9 mouse cellular contexts compared by ENCODE assay signal in the genomic region with DNA sequence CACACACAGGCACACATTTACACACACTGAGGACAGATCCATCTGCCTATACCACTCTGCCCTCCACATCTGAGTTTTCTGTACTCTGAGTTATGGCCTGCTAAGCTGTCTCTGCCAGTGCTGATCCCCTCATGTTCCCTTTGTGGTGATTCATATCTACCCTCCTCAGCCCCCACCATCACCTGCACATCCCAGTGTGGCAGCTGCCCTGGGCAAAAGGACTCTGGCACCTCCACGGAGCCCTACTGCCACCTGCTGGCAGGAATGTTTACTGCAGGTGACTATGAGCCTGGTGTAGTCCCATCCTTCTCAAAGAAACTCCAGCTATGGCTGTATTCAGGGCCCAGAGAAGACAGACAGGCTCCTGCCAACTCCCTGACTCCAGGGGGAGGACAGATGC. TPM values are rescaled to one million over a fixed set of nuclear protein-coding genes. Genes with fewer than 3 reads are reported as not detected.
DNase-seq lines count a peak whose midpoint lies in the region; ATAC-seq and TF ChIP-seq lines count a peak whose summit lies in the region.
"Had no signal": no experiment of that assay in that cellular context is flagged by ENCODE, and none has a peak within 500 bp of the region (broad histone marks: within the 10 kb centered on the region; RNA-seq: fewer than 3 reads in every experiment).

No protein-coding gene starts in this region.

- peak; percentile 72 for TF ChIP-seq RAD21 in CH12.LX (IDR thresholded peaks at IDR 0.05; ENCODE audit: low read depth, low read length)

- peaks cover 0 to 3% of the 10 kb centered on the region in 2 experiments; a peak in 1 of 4 replicates for H3K4me1 ChIP-seq in CH12.LX (ENCODE audit: control insufficient read depth in 1 of 2, insufficient read depth in 2 of 2)
- H3K4me1 ChIP-seq in forebrain, embryonic 10.5 days, result peaks cover 21% of the 10 kb centered on the region
- H3K4me1 ChIP-seq in heart, embryonic 16.5 days (ENCODE audit: control insufficient read depth, insufficient read depth, low read length), result no peaks in the 10 kb centered on the region
- no peaks in the 10 kb centered on the region for H3K4me1 ChIP-seq in liver, postnatal 0 days (ENCODE audit: insufficient read depth)
- peaks cover 24% of the 10 kb centered on the region for H3K4me1 ChIP-seq in neural tube, embryonic 15.5 days

- no peaks in the 10 kb centered on the region for H3K79me2 ChIP-seq in CH12.LX (replicated peaks; ENCODE audit: control insufficient read depth, extremely low read depth, insufficient read depth, poor library complexity, severe bottlenecking)

- H3K27ac ChIP-seq in CH12.LX (ENCODE audit: insufficient read depth, low read depth), result no peak overlapping the region
- peak overlapping the region; percentile 80 for H3K27ac ChIP-seq in forebrain, embryonic 10.5 days
- H3K27ac ChIP-seq in heart, embryonic 16.5 days (ENCODE audit: low read length), result no peak overlapping the region
- H3K27ac ChIP-seq in liver, postnatal 0 days (ENCODE audit: low read depth), result no peak overlapping the region
- H3K27ac ChIP-seq in neural tube, embryonic 15.5 days (replicated peaks), result no peak overlapping the region
- H3K27ac ChIP-seq: heart, embryonic 13.5 days had no signal

- no peak for TF ChIP-seq POLR2A in CH12.LX (IDR thresholded peaks at IDR 0.05; ENCODE audit: low read depth, low read length)

- H3K4me3 ChIP-seq in CH12.LX (replicated peaks in 1 of 3; ENCODE audit: low read depth in 2 of 3, low read length in 2 of 3, poor library complexity in 1 of 3), result no peak overlapping the region
- no peak overlapping the region for H3K4me3 ChIP-seq in forebrain, embryonic 10.5 days
- no peak overlapping the region for H3K4me3 ChIP-seq in heart, embryonic 16.5 days (ENCODE audit: low read length)
- no peak overlapping the region for H3K4me3 ChIP-seq in liver, postnatal 0 days (ENCODE audit: low read depth, low read length)
- H3K4me3 ChIP-seq in neural tube, embryonic 15.5 days (replicated peaks), result no peak overlapping the region
- H3K4me3 ChIP-seq: heart, embryonic 13.5 days had no signal

- no peak for TF ChIP-seq EP300 in CH12.LX (IDR thresholded peaks at IDR 0.05; ENCODE audit: low read length)
- TF ChIP-seq EP300 in liver, postnatal 0 days (IDR thresholded peaks at IDR 0.05; ENCODE audit: low read depth), result no peak

- ATAC-seq in heart, embryonic 16.5 days (replicated peaks; ENCODE audit: extremely low read depth, insufficient read depth, low FRiP score), result peak; percentile 54; the same call in 1 of the 2 replicates
- ATAC-seq in liver, postnatal 0 days, result peak; percentile 49; the same call in 1 of the 2 replicates
- ATAC-seq in neural tube, embryonic 15.5 days (ENCODE audit: low FRiP score), result peak; percentile 42

- H3K36me3 ChIP-seq in CH12.LX (replicated peaks in 1 of 2; ENCODE audit: control insufficient read depth in 1 of 2, insufficient read depth in 1 of 2, low read length in 1 of 2), result no peaks in the 10 kb centered on the region
- H3K36me3 ChIP-seq in forebrain, embryonic 10.5 days (replicated peaks), result 0 out of 2 replicates have a peak, but pooled peaks cover 5% of the 10 kb centered on the region
- no peaks in the 10 kb centered on the region for H3K36me3 ChIP-seq in heart, embryonic 16.5 days (ENCODE audit: control insufficient read depth, insufficient read depth)
- H3K36me3 ChIP-seq in liver, postnatal 0 days (replicated peaks; ENCODE audit: insufficient read depth, low read length), result no peaks in the 10 kb centered on the region
- no peaks in the 10 kb centered on the region for H3K36me3 ChIP-seq in neural tube, embryonic 15.5 days
- H3K36me3 ChIP-seq: heart, embryonic 13.5 days had no signal

- no peak overlapping the region for H3K4me2 ChIP-seq in CH12.LX (ENCODE audit: insufficient read depth, low read depth, poor library complexity, severe bottlenecking)
- no peak overlapping the region for H3K4me2 ChIP-seq in heart, embryonic 16.5 days (ENCODE audit: low read depth, low read length)
- H3K4me2 ChIP-seq in liver, postnatal 0 days (ENCODE audit: low read depth, low read length), result no peak overlapping the region
- no peak overlapping the region for H3K4me2 ChIP-seq in neural tube, embryonic 15.5 days
- H3K4me2 ChIP-seq: heart, embryonic 13.5 days had no signal

- 0% methylated on average over 1 of the region's 1 CpGs for WGBS in forebrain, embryonic 10.5 days
- WGBS in heart, embryonic 16.5 days, result 4% methylated on average over 1 of the region's 1 CpGs
- WGBS in liver, postnatal 0 days (ENCODE audit: insufficient replicate concordance), result 0% methylated on average over 1 of the region's 1 CpGs
- WGBS in neural tube, embryonic 15.5 days, result 0% methylated on average over 1 of the region's 1 CpGs

- H3K9me3 ChIP-seq in CH12.LX (replicated peaks; ENCODE audit: low read length), result no peaks in the 10 kb centered on the region
- no peaks in the 10 kb centered on the region for H3K9me3 ChIP-seq in forebrain, embryonic 10.5 days
- no peaks in the 10 kb centered on the region for H3K9me3 ChIP-seq in heart, embryonic 16.5 days (replicated peaks; ENCODE audit: control insufficient read depth, low read length)
- H3K9me3 ChIP-seq in liver, postnatal 0 days (ENCODE audit: low read length), result no peaks in the 10 kb centered on the region
- H3K9me3 ChIP-seq in neural tube, embryonic 15.5 days (replicated peaks), result no peaks in the 10 kb centered on the region
- H3K9me3 ChIP-seq: heart, embryonic 13.5 days had no signal

- no peak overlapping the region for H3K9ac ChIP-seq in CH12.LX (ENCODE audit: insufficient read depth, low read depth)
- H3K9ac ChIP-seq in heart, embryonic 16.5 days (ENCODE audit: low read length), result no peak overlapping the region
- no peak overlapping the region for H3K9ac ChIP-seq in liver, postnatal 0 days (replicated peaks)
- 0 out of 2 replicates have a peak overlapping the region, but pooled peaks have one; percentile 6 for H3K9ac ChIP-seq in neural tube, embryonic 15.5 days (replicated peaks)

- dilution Hi-C loops in CH12.LX (cut with MboI; ENCODE audit: extremely low pct_ligation_motif_present, extremely low pct_unique_long_range_greater_than_20kb, low sequenced_read_pairs), result no loop called here

- peak; percentile 66 for DNase-seq in CH12.LX (ENCODE audit: extremely low read depth)
- peak; percentile 73 for DNase-seq in c-Kit-positive CD71-negative TER-119-negative erythroid progenitor cells, embryonic 14.5 days (ENCODE audit: low read depth)
- peak; percentile 88 for DNase-seq in forebrain, embryonic 10.5 days (ENCODE audit: extremely low spot score, low spot score)
- peak; percentile 91 to 94 for DNase-seq in kidney, postnatal 25 days
- peak; percentile 87 for DNase-seq in liver, postnatal 0 days
- peak; percentile 96 for DNase-seq in testis, postnatal 10 days (ENCODE audit: low spot score)

- in situ Hi-C loops in CH12.LX (cut with MboI; ENCODE audit: low pct_ligation_motif_present, low pct_unique_long_range_greater_than_20kb, low sequenced_read_pairs), result no loop called here

- peak; percentile 82 to 87 for TF ChIP-seq CTCF in CH12.LX (conservative IDR thresholded peaks at IDR 0.05 in 1 of 2, IDR thresholded peaks at IDR 0.05 in 1 of 2; ENCODE audit: low read depth in 2 of 2, low read length in 2 of 2)
- peak; percentile 97 for TF ChIP-seq CTCF in liver, postnatal 0 days (IDR thresholded peaks at IDR 0.05; ENCODE audit: low read depth)

- peaks cover 58% of the 10 kb centered on the region for H3K27me3 ChIP-seq in CH12.LX (replicated peaks)
- peaks cover 15% of the 10 kb centered on the region; the same call in 1 of the 2 replicates for H3K27me3 ChIP-seq in forebrain, embryonic 10.5 days (ENCODE audit: poor library complexity, severe bottlenecking)
- H3K27me3 ChIP-seq in heart, embryonic 16.5 days (ENCODE audit: control insufficient read depth, insufficient read depth, low read length), result no peaks in the 10 kb centered on the region
- peaks cover 16% of the 10 kb centered on the region for H3K27me3 ChIP-seq in liver, postnatal 0 days (ENCODE audit: insufficient read depth, low read length)
- H3K27me3 ChIP-seq in neural tube, embryonic 15.5 days (replicated peaks), result no peaks in the 10 kb centered on the region

TF ChIP-seq in CH12.LX, 34 proteins besides CTCF, POLR2A, EP300 and RAD21 (continues in another document):
- TF ChIP-seq ZNF384 (IDR thresholded peaks at IDR 0.05; ENCODE audit: low read depth, low read length), result no peak
- TF ChIP-seq TCF12 (IDR thresholded peaks at IDR 0.05; ENCODE audit: low read depth, low read length), result no peak
- TF ChIP-seq NELFE (IDR thresholded peaks at IDR 0.05; ENCODE audit: low read depth, low read length), result 0 out of 2 replicates have a peak, but pooled peaks have one; percentile 36
- TF ChIP-seq MAX (IDR thresholded peaks at IDR 0.05; ENCODE audit: low read length), result no peak
- TF ChIP-seq SMC3 (IDR thresholded peaks at IDR 0.05; ENCODE audit: low read depth, low read length), result peak; percentile 65
- no peak for TF ChIP-seq MEF2A (IDR thresholded peaks at IDR 0.05; ENCODE audit: borderline replicate concordance, low read depth, low read length)

RNA-seq across cellular contexts. Expression of gene Anks6, which starts 7.1 kb away (rescaled TPM):
- total RNA-seq in CH12.LX (2012; rRNA removed) (not detected in 2 replicates), CH12.LX (2014; rRNA removed) (not detected in 2 replicates)
- polyA plus RNA-seq in CH12.LX (2012; ENCODE audit: insufficient read length, low read depth), result not detected in 2 replicates
- polyA plus RNA-seq in forebrain, embryonic 10.5 days (2016; fragmentation: Nextera tagmentation; extraction: Ambion mirVana), result 4.1 and 4.5 TPM in 2 replicates
- 1.6 TPM in 2 replicates for polyA plus RNA-seq in heart, embryonic 16.5 days (2015; fragmentation: Nextera tagmentation; extraction: Ambion mirVana)
- 0.07 and 0.14 TPM in 2 replicates for polyA plus RNA-seq in liver, postnatal 0 days (2015; fragmentation: Nextera tagmentation; extraction: Ambion mirVana)
- polyA plus RNA-seq in neural tube, embryonic 15.5 days (2015; fragmentation: Nextera tagmentation; extraction: Ambion mirVana), result 3.8 and 4.4 TPM in 2 replicates

RNA-seq across cellular contexts. Expression of gene Galnt12, which starts 41.5 kb away (rescaled TPM):
- total RNA-seq in CH12.LX (2012; rRNA removed), result 15.8 and 17.7 TPM in 2 replicates
- 14.7 and 16.1 TPM in 2 replicates for total RNA-seq in CH12.LX (2014; rRNA removed)
- polyA plus RNA-seq in CH12.LX (2012; ENCODE audit: insufficient read length, low read depth), result 16.4 and 18.6 TPM in 2 replicates
- polyA plus RNA-seq in forebrain, embryonic 10.5 days (2016; fragmentation: Nextera tagmentation; extraction: Ambion mirVana), result 15.8 and 17.6 TPM in 2 replicates
- polyA plus RNA-seq in heart, embryonic 16.5 days (2015; fragmentation: Nextera tagmentation; extraction: Ambion mirVana), result 4.1 and 5.3 TPM in 2 replicates
- 0.63 and 0.69 TPM in 2 replicates for polyA plus RNA-seq in liver, postnatal 0 days (2015; fragmentation: Nextera tagmentation; extraction: Ambion mirVana)
- polyA plus RNA-seq in neural tube, embryonic 15.5 days (2015; fragmentation: Nextera tagmentation; extraction: Ambion mirVana), result 1.3 and 5.0 TPM in 2 replicates

RNA-seq across cellular contexts. Expression of gene Gabbr2, which starts 58.5 kb away (rescaled TPM):
- total RNA-seq in CH12.LX (2012; rRNA removed) (not detected in 2 replicates), CH12.LX (2014; rRNA removed) (not detected in 2 replicates)
- not detected in 2 replicates for polyA plus RNA-seq in CH12.LX (2012; ENCODE audit: insufficient read length, low read depth)
- polyA plus RNA-seq in forebrain, embryonic 10.5 days (2016; fragmentation: Nextera tagmentation; extraction: Ambion mirVana), result 0.06 and 0.09 TPM in 2 replicates
- 0.03 and 0.07 TPM in 2 replicates for polyA plus RNA-seq in heart, embryonic 16.5 days (2015; fragmentation: Nextera tagmentation; extraction: Ambion mirVana)
- polyA plus RNA-seq in liver, postnatal 0 days (2015; fragmentation: Nextera tagmentation; extraction: Ambion mirVana), result 0.11 and 0.20 TPM in 2 replicates
- polyA plus RNA-seq in neural tube, embryonic 15.5 days (2015; fragmentation: Nextera tagmentation; extraction: Ambion mirVana), result 9.2 and 12.5 TPM in 2 replicates
